Mouse (Mus musculus) ovary, postnatal 14 days (tissue): ENCODE results near the gene Mansc1.
"Not testable (repeated sequence)": the region's sequence is repeated elsewhere in the genome, so short reads cannot be mapped to it uniquely, and the experiment has no call there.

Experiments
- DNase-seq: peaks from one replicate; pipeline ENCODE4 v3.0.0; 2022; ENCODE audit warnings: low spot score

The Mansc1 gene

DNA sequence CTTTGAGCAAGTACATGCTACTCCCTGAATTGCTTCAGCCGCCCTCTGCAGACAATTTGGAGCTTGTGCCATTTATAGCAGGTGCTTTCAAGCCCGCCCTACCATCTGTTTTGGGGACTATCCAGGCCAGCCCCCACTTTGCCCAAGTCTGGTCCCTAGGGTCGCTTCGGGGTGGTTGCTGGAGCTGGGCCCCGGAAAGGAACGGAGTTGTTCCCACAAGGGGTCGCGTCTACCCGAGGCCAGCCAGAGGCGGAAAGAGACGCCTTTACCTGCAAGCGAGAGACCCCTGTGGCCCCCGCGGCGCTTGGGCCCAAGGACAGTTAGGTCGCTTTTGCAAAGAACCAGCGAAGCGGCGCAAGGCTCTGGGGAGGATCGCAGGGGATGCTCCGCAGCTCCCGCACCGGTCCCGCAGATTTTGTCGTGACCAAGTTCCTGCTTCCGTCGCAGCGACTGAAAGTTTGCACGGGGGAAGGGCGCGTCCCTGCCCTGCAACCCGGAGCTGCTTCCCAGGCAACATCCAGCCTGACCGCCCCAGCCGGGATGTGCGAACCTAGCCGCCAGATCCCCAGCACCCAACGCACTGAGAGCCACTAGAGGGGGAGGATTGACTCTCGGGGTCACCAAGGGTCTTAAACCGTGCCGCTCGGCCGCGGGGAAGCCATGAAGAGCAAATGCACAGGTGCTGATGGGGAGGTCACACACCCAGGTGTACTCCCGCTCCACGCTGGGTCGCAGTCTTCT, at the start of gene Mansc1:
TSS of gene Mansc1 (minus strand) at position 542 of the 741 bp plus-strand sequence.
- DNase-seq: peak; percentile 44

DNA sequence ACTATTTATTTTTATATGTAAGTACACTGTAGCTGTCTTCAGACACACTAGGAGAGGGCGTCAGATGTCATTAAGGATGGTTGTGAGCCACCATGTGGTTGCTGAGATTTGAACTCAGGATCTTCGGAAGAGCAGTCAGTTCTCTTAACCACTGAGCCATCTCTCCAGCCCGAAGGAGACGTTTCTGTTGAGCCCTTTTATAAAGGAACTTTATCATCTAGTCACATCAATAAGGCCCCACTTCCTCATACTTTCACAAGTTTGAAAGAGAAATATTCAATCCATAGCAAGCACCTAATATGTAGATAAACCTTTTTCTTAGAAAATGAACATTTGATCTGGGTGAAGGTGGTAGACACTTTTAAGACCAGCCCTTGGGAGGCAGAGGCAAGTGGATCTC, 47.0 kb upstream of the Mansc1 start:
- not testable (repeated sequence) for DNase-seq

DNA sequence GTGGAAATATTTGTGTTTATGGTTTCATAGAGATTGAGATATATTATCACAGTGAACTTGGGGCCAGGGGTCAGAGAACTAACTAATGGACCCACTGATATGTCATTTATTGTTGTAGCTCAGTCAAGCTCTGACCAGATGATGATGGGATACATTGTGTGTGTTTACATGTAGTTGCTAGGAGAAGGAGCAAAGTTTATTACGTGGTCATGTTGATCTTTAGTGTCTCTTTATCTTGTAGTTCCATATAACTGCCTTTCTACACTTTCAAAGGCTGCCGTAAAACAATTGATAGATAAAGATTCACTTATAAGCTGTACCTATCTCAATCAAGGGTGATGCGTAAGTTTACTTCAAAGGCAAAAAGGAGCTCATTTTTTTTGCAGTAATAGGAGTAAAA, 45.7 kb upstream of the Mansc1 start:
- DNase-seq: no peak

DNA sequence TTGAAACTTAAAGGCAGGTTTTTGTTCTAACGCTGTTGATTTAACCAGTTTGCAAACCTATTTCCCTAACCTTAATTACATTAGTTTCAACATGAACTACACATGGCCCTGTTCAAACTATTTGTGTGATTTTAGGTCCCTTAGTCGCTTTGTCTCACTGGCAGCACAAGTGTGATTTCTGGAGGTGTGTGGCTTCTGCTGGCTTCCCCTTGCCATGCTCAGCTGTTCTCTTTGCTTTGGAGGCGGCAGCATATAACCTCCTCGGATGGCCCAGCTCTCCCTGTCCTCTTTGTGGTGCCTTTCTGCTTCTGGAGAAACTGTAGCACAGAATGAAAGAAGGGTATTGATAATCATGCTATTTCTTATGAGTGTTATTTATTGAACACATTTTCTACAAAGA, 45.2 kb upstream of the Mansc1 start:
- no peak for DNase-seq

DNA sequence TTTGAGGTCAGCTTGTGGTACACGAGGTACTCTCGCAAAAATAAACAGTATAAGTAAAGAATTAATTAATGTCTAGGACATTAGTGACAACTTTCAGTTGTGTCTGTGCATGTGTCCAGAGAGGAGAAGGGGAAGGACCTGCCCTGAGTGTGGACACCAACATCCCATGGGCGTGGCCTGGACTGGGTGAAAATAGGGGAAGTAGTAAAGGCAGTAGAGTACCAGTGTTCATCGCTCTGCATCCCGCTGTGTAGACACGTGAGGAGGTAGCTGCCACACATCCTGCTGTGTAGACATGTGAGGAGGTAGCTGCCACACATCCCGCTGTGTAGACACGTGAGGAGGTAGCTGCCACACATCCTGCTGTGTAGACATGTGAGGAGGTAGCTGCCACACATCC, 41.4 kb upstream of the Mansc1 start:
- not testable (repeated sequence) for DNase-seq

DNA sequence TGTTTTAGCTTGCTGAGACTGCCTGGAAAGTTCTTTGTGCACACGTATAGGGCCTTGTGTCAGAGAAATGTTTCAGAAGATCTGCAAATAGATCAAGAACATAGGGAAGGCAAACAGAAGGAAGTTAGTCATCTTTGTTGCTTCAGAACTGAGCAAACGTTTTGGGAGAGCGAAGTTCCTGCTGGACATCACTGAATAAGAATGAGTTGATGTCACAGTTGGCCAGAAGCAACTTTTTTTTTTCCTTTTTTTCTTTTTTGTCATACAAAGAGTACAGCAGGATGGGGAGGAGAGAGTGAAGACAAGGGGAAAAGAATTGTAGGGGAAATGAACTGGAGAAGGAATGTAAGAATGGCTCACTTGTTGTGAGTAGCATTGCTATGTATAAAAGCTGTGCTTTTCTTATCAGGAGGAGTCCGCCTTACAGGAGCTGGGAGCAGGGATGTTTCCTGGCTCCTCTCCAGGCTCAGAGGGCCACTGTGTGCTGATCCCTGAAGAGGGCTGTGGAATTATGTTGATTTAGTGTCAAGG, 38.7 kb upstream of the Mansc1 start:
- peak; percentile 29 for DNase-seq

DNA sequence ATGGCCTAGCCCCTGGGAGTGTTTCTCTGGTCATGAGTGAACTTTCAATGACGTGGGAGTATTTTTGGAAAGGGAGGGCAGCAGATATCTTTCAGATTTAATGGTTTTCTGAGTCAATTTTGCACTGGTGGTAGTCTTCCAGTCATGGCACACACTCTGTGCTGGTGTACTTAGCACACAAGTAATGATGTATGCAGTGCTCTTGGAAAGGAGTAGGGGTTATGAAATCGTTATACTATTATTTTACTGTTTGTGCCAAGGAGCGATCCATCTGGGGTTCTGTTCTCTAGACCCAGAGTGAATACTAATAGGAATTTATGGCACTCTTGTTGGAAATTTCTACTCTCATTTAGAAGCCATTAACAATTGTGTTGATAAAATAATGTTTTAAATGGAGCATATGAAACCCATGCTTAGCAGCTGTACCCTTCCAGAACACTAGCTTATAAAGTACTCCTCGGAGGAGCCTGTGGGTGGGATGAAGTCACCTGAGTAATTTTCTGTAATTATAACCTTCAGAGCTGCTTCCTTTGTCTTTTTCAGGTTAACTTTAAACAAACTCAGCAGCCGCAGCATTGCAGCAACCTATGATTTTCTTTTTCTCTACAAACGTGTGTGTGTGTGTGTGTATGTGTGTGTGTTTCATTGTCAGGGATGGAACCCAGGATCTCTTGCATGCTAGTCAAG, 37.0 kb upstream of the Mansc1 start:
- no peak for DNase-seq

DNA sequence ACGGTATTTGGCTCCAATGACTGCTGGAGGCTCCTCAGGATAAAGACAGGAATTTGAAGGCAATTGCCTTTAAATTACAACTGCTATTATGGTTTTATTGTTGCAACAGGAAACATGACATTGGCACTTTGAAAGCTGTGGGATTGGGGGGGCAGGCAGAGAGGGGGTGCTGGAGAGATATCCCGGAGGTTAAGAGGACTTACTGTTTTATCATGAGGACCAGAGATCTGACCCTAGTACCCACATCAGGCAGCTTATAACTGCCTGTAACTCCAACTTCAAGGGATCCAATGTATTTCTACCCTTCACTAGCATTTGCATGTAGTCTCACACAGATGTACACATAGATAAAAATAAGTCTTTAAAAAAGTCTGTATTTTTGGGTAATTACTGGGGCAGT, 36.2 kb upstream of the Mansc1 start:
- DNase-seq: no peak

DNA sequence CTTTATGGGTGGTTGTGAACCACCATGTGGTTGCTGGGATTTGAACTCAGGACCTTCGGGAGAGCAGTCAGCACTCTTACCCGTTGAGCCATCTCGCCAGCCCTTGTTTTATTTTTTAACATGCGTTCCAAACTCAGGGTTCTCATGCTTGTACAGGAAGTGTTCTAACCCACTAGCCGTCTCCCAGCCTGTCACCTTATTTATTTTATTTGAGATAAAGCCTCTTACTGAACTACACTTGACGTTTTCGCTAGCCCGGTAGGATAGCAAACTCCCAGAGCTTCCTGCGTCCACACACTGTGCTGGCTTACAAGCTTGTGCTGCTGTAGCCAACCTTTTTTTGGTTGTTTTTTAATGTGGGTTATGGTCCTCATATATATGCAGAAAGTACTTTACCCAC, 33.5 kb upstream of the Mansc1 start:
- no peak for DNase-seq

DNA sequence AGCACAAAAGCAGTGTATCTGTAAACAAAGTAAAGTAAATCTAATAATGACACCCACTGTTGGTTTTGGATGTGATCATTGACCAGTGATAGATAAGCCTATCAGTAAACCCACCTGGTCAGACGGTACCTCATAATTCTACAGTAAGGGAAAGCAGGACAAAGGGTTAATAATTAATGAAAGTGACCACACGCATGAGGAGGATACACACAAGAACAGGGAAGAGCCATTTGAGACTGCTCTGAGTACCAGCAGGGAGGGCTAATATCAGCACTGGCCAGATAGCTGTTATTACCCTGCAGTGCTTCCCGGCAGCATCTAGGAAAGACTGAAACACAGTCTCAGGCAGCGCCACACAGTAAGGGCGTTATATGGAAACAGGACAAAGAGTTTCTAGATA, 32.3 kb upstream of the Mansc1 start:
- no peak for DNase-seq

DNA sequence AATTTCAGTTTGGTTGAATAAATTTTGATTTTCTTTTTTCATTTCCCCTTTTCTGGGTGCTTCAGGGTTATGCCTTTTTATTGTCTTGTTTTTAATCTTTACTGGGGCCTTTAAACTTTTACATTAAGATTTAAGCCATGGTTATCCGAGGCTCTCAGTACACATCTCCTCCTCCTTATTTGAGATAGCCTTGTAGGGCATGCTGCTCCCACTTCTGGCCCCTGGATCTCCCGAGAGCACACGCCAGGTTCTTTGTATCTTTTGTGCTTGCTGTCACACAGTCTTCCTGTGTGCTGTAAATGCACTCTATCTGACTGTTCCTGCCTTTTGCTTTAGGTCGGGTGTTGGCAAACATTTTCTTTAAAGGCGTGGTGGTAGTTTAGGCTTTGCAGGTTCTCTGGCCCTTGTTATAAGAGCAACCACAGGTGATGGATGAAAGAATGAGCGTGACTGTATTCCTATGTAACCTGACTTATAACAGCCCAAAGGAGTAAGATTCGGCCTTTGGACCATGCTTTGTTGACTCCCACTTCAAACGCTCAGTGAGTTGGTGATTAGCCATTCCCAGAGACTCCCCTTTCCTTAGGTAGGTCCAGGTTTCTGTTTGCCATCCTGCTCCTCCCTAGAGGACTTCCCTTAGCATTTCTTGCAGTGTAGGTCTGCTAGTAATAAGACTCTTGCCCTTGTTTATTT, 28.6 kb upstream of the Mansc1 start:
- DNase-seq: no peak

DNA sequence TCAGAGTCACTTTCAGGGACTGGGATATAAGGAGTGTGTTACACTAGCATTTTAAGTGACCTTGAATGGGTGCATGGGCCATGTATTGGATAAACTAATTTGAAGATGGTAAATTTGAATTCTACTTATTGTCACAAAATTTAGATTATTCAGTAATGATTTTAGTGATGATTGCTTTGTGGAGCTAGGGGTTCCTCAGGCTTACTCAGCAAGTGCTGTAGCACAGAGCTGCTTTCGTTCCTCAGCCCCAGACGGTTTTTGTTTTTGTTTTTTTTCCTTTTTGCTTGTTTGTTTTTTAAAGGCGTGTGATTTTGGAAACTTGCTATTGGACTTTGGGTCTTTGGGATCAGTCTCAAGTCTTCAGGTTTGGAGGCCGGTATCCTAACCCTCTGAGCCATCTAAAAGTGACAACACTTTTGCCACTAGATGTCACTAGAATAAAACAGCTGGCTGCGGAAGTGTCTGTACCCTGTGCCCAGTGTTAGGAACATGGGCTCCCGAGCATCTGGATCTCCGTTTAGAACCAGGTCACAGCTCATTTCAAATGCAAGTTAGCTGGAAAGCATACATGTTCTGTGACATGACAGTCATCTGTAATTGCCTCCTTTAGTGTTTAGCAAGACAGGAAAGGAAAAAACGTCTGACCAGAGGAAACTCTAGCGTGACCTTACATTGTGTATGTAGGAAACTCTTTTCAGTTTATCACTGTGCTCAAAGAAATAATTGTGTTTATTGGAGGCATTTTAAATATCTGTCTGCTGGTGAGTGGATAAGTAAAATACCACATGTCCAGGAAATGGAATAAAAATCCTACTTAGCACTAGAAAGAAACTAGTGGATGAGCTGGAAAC, 27.0 kb upstream of the Mansc1 start:
- DNase-seq: peak; percentile 27

DNA sequence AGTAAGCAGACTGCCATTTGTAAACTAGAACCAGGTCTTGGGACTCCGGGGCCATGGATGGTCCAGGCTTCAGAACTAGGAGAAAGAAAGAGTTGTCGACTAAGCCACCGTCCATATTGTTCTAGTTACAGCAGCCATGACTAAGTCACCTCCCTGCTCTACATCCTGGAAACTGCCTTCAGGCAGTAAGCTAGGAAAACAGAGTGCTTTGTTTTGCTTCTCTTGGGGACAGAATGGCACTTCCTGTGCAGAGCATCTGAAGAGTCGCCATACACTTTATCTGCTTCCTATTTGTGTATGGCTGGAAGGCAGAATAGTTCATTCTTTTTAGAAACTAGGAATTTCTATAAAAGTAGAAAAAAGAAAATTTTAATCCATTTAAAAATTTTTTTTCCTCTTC, 24.2 kb upstream of the Mansc1 start:
- no peak for DNase-seq

DNA sequence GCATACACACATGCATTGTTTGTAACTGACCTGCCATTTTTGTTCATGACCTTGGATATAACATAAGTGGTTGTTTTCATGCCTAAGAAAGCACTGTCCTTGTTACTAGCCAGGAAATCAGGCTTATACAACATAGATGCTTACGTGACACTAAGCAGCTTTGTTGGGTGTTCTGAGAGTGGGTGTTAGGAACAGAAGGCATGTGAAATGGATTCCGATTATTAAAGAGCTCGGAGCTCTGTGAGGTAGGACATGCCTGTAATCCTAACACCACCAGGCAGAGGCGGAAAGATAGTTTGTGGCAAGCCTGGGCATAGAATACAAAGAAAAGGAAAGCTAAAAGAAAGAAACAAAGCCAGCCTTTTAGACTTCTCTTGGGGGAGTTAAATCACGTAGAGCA, 16.1 kb upstream of the Mansc1 start:
- DNase-seq: no peak

DNA sequence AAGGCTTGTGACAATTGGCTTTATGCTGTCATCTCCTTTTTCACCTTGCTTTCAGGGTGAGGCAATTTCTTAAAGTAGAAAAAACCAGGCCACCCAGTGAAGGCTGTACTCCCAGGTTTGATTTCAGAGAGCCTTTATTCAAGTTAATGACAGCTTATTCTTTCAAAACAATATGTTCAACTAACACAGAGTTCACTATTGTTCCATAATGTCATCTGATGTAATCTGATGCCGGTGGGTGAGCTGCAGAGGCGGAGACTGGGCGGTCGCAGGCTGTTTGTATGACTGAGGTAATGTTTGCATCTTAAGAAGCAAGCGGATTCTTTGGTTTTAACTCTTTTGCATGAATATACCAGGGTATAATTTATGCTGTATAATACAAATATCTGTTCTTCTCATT, 15.3 kb upstream of the Mansc1 start:
- DNase-seq: no peak

DNA sequence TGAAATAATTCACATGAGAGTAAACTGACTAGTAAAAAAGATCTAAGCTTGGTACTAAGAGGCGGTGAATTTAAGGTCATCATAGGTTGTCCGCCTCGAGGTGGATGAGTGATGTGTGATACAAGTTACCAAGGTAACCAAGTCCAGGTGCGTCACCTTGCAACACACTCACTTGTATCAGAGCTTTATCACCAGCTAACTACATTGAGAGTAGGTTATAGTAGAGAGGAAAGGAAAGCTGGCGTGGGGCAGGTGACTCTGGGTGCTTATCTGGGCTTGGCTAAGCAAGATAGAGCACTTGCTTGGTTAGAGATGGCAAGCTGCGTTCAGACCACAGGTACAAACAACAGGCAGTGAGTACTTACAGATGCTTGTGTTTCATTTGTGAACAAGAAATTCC, 14.5 kb upstream of the Mansc1 start:
- DNase-seq: no peak

DNA sequence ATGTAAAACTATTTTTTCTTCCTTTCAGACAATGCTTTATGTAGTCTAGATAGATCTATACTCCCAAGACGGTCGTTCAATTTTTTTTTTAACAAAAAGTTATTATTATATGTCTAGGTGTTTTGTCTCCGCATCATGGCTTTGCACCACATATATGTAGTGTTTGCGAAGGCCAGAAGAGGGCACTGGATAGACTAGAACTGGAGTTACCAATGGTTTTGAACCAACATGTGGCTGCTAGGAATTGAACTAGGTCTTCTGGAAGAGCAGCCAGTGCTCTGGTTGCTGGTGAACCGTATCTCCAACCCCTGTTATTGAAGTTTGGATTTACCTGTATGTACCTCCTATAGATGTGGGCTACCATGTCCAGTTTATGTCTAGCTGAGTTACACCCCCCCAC, 11.0 kb upstream of the Mansc1 start:
- no peak for DNase-seq

DNA sequence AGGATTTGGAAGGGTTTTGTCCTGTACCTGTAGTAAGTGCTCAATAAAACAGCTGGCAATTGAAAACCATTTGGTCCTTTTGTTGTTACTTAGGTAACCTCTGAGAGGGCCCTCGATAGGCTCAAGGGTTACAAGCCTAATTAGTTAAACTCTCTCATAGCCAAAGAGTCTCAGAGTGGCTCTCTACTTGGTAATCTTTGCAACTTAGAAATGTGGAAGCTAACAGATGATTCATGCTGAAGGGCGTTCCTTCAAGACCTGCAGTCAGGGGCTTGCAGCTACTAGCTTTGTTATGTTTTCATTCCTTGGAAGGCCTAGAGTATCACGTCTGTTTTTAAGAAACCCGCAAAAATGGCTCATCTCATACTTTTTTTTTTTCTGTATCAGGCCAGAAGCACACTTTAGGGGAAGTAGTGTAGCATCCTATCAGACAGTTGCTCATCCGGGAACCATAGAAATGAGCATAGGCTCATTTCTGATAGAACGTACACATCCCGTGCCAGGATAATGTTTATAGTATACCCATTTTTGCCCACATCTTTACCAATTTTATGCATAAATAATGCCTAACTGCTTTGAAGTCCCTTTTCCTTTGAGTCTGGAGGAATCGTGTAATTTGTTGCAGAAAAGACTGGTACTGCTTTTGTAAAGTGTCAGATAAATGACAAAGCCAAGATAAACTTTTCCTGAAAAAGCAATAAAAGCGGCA, 9.6 kb upstream of the Mansc1 start:
- no peak for DNase-seq

DNA sequence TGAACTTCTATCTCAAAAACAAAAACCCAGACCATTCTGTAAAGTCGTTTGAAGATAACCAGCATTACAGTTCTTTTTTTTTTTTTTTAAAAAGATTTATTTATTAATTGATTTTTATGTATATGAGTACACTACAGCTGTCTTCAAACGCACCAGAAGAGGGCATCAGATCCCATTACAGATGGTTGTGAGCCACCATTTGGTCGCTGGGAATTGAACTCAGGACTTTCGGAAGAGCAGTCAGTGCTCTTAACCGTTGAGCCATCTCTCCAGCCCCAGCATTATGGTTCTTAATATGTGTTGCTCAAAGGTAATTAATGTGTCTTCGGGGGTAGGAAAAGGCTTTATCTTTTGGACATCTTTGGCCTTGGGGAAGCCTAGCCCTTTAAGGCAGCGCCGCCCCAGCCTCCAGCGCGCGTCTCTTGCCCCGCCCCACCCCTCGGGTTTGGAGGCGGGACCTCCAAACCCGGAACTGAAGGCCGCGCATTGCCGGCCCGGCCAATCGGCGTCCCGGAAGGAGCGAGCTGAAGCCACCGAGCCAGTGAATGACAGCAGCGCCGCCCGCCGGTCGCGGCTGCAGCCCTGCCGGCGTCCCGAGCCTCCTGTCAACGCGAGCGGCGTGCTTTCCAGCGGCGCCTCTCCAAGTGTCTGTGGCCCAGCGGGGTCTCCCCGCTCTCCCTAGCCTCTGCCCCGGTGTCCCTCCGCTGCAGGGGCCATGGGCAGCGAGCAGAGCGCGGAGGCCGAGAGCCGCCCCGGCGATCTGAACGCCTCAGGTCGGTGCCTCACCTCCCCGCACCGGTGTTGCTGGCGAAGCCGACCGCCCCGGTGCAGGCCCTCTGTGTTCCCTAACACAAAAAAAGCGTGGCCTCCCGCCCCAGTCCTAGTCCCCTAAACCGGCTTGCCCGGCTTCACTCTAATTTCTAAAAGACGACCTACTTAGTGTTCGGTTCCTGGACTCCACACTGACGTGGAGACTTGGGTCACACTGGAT, 8.5 kb upstream of the Mansc1 start:
- DNase-seq: peak; percentile 84

DNA sequence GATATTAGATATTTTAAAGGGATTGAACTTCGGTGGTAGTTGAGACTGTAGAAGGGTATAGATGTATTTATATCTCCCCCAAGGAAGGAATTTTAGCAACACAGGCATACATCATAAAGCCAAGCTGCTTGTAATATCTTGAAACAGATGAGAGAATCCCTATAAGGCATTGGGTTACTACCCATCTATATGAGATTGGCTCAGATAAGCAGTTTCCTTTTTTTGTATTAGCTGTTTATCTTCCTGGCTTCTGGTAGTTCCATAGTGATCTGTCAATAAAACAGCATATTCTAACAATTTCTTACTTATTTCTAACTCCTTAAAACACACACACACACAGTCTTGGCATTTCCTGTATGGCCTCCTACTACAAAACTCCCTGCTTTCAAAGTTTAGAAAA, 7.6 kb upstream of the Mansc1 start:
- DNase-seq: no peak
